Mouse (Mus musculus) adrenal gland (tissue): Measurements from ENCODE around the gene Prss40.
"Not testable (repeated sequence)": the region's sequence is repeated elsewhere in the genome, so short reads cannot be mapped to it uniquely, and the experiment has no call there.

Source experiments
- intact Hi-C: fragments of 180-260 bp; cut with DNase I; formaldehyde crosslinking; loops from one replicate; pipeline ENCODE4 v1.15.1; 2025

The Prss40 gene

GRCm38 (mm10) chr1:34536291-34536766 lies 24.4 kb downstream of the Prss40 start:
- intact Hi-C loops, result no loop called here

GRCm38 (mm10) chr1:34535043-34535698 lies 25.6 kb downstream of the Prss40 start, which contains the start of gene Cfc1:
Cfc1 (plus strand) TSS chr1:34535648.
- intact Hi-C loops, result not testable (repeated sequence)

GRCm38 (mm10) chr1:34534574-34534973 lies 26.2 kb downstream of the Prss40 start:
- intact Hi-C loops, result not testable (repeated sequence)

GRCm38 (mm10) chr1:34523647-34524046 lies 37.1 kb downstream of the Prss40 start:
- intact Hi-C loops, result no loop called here

- intact Hi-C loops, result no loop called here
Measured at GRCm38 (mm10) chr1:34522850-34523244, 37.9 kb downstream of the Prss40 start.

GRCm38 (mm10) chr1:34522205-34522849 lies 38.4 kb downstream of the Prss40 start:
- intact Hi-C loops, result no loop called here

GRCm38 (mm10) chr1:34518259-34518658 lies 42.5 kb downstream of the Prss40 start:
- intact Hi-C loops, result no loop called here

- intact Hi-C loops, result not testable (repeated sequence)
Measured at GRCm38 (mm10) chr1:34517797-34518196, 42.9 kb downstream of the Prss40 start.

GRCm38 (mm10) chr1:34517297-34517696 lies 43.4 kb downstream of the Prss40 start:
- intact Hi-C loops, result not testable (repeated sequence)

- intact Hi-C loops, result no loop called here
Measured at GRCm38 (mm10) chr1:34516595-34516994, 44.1 kb downstream of the Prss40 start.

GRCm38 (mm10) chr1:34513068-34513467 lies 47.7 kb downstream of the Prss40 start:
- intact Hi-C loops, result no loop called here

GRCm38 (mm10) chr1:34511027-34511426 lies 49.7 kb downstream of the Prss40 start:
- intact Hi-C loops, result no loop called here

- intact Hi-C loops, result no loop called here
Measured at GRCm38 (mm10) chr1:34510575-34510981, 50.2 kb downstream of the Prss40 start.

GRCm38 (mm10) chr1:34507986-34508385 lies 52.8 kb downstream of the Prss40 start:
- intact Hi-C loops, result no loop called here

- intact Hi-C loops, result no loop called here
Measured at GRCm38 (mm10) chr1:34505970-34506551, 54.7 kb downstream of the Prss40 start.

- intact Hi-C loops, result no loop called here
Measured at GRCm38 (mm10) chr1:34505307-34505706, 55.4 kb downstream of the Prss40 start.

- intact Hi-C loops, result no loop called here
Measured at GRCm38 (mm10) chr1:34502991-34503390, 57.8 kb downstream of the Prss40 start.
